Mouse (Mus musculus) myocyte (in vitro differentiated cells): ENCODE measurements at regions not wholly inside any gene's neighbourhood (a gene's known extent, or its start where the extent isn't known, plus 50 kb on each side); places are given as distances from the start of the nearest gene placed in this dataset.

Source experiments
- H3K27me3 ChIP-seq: one replicate; pipeline ENCODE4 v1.6.1; 2011; ENCODE audit not compliant: control insufficient read depth, insufficient read depth, insufficient read length
- H3K36me3 ChIP-seq: one replicate; pipeline ENCODE4 v1.6.1; 2011; ENCODE audit not compliant: control insufficient read depth, insufficient read depth
- H3K4me2 ChIP-seq: one replicate; pipeline ENCODE4 v1.6.1; 2011; ENCODE audit warnings: low read depth, control low read depth
- H3K4me3 ChIP-seq: one replicate; pipeline ENCODE4 v1.5.1; 2011; ENCODE audit warnings: mild to moderate bottlenecking, control low read depth, moderate library complexity
- H3K79me2 ChIP-seq: one replicate; pipeline ENCODE4 v1.6.1; 2011; ENCODE audit not compliant: control insufficient read depth, insufficient read depth
- H3ac ChIP-seq: one replicate; pipeline ENCODE4 v1.6.1; 2011; ENCODE audit not compliant: control insufficient read depth, insufficient read length
- CEBPB ChIP-seq: IDR thresholded peaks from 2 replicates; pipeline ENCODE4 v1.6.1; 2011; ENCODE audit warnings: mild to moderate bottlenecking, moderate library complexity; ENCODE audit not compliant: poor library complexity, insufficient read depth, severe bottlenecking
- E2F4 ChIP-seq: IDR thresholded peaks from one replicate; pipeline ENCODE4 v1.6.1; 2011; ENCODE audit warnings: mild to moderate bottlenecking, control low read depth, moderate library complexity; ENCODE audit not compliant: insufficient read depth
- MAX ChIP-seq: IDR thresholded peaks from one replicate; pipeline ENCODE4 v1.6.1; 2011; ENCODE audit warnings: low read depth, mild to moderate bottlenecking, control low read depth
- MYOD1 ChIP-seq, 3 experiments: IDR thresholded peaks; one replicate each; pipeline ENCODE4 v1.6.1; 2011; ENCODE audit warnings: control low read depth in 2 of 3, low read depth in 2 of 3, mild to moderate bottlenecking in 2 of 3, moderate library complexity in 1 of 3; ENCODE audit not compliant: insufficient read length in 2 of 3, control insufficient read depth in 1 of 3
- MYOG ChIP-seq, 3 experiments: IDR thresholded peaks; one replicate each; pipeline ENCODE4 v1.6.1; 2011; ENCODE audit warnings: control low read depth in 2 of 3, low read depth in 2 of 3, mild to moderate bottlenecking in 2 of 3; ENCODE audit not compliant: insufficient read length in 2 of 3, control insufficient read depth in 1 of 3, insufficient read depth in 1 of 3
- POLR2A ChIP-seq: IDR thresholded peaks from one replicate; pipeline ENCODE4 v1.6.1; 2011; ENCODE audit warnings: low read depth, mild to moderate bottlenecking, control low read depth, moderate library complexity; ENCODE audit not compliant: insufficient read length
- POLR2AphosphoS2 ChIP-seq: IDR thresholded peaks from one replicate; pipeline ENCODE4 v1.6.1; 2011; ENCODE audit warnings: low read depth, control low read depth; ENCODE audit not compliant: insufficient read length
- REST ChIP-seq: IDR thresholded peaks from one replicate; pipeline ENCODE4 v1.6.1; 2011; ENCODE audit warnings: mild to moderate bottlenecking, control low read depth, moderate library complexity; ENCODE audit not compliant: insufficient read depth, insufficient read length
- SRF ChIP-seq: IDR thresholded peaks from one replicate; pipeline ENCODE4 v1.6.1; 2011; ENCODE audit warnings: low read depth; ENCODE audit not compliant: control insufficient read depth, insufficient read length
- TCF12 ChIP-seq: IDR thresholded peaks from one replicate; pipeline ENCODE4 v1.6.1; 2011; ENCODE audit warnings: mild to moderate bottlenecking, control low read depth; ENCODE audit not compliant: poor library complexity, insufficient read depth, severe bottlenecking
- TCF3 ChIP-seq: IDR thresholded peaks from one replicate; pipeline ENCODE4 v1.6.1; 2011; ENCODE audit warnings: low read depth, control low read depth; ENCODE audit not compliant: insufficient read length
- USF1 ChIP-seq: IDR thresholded peaks from one replicate; pipeline ENCODE4 v1.6.1; 2011; ENCODE audit warnings: low read depth, mild to moderate bottlenecking, control low read depth, moderate library complexity

GRCm38 (mm10) chr6:93395952-93396351 lies 452.7 kb upstream of the Adamts9 start:
- TF ChIP-seq POLR2AphosphoS2 (no peak), MYOG (IDR thresholded peaks at IDR 0.05; ENCODE audit: control insufficient read depth in 1 of 3, insufficient read depth in 1 of 3, insufficient read length in 2 of 3, low read depth in 2 of 3) (no peak), SRF (no peak), MYOD1 (IDR thresholded peaks at IDR 0.05; ENCODE audit: control insufficient read depth in 1 of 3, insufficient read length in 2 of 3, low read depth in 2 of 3) (no peak), TCF3 (no peak), MAX (no peak), CEBPB (no peak), USF1 (no peak), POLR2A (no peak), TCF12 (no peak), REST (no peak), E2F4 (no peak)
- H3K4me3 ChIP-seq, result no peak overlapping the region
- H3K79me2 ChIP-seq, result no peaks in the 10 kb centered on the region
- H3ac ChIP-seq, result no peak overlapping the region
- H3K4me2 ChIP-seq, result no peak overlapping the region
- no peaks in the 10 kb centered on the region for H3K27me3 ChIP-seq
- no peaks in the 10 kb centered on the region for H3K36me3 ChIP-seq

- Histone ChIP-seq H3K79me2 (no peaks in the 10 kb centered on the region), H3K4me2 (no peak overlapping the region), H3K27me3 (no peaks in the 10 kb centered on the region), H3K4me3 (no peak overlapping the region), H3K36me3 (no peaks in the 10 kb centered on the region), H3ac (no peak overlapping the region)
- TF ChIP-seq USF1, result no peak
- no peak for TF ChIP-seq E2F4
- no peak for TF ChIP-seq MYOD1 (IDR thresholded peaks at IDR 0.05; ENCODE audit: control insufficient read depth in 1 of 3, insufficient read length in 2 of 3, low read depth in 2 of 3)
- no peak for TF ChIP-seq POLR2AphosphoS2
- TF ChIP-seq CEBPB, result no peak
- no peak for TF ChIP-seq REST
- TF ChIP-seq MAX, result no peak
These were observed 452.0 kb upstream of the Adamts9 start for GRCm38 (mm10) chr6:93395296-93395695.

GRCm38 (mm10) chr6:93393551-93393950 lies 450.3 kb upstream of the Adamts9 start:
- no peak overlapping the region for H3K4me3 ChIP-seq
- H3K79me2 ChIP-seq, result no peaks in the 10 kb centered on the region
- H3ac ChIP-seq, result no peak overlapping the region
- no peaks in the 10 kb centered on the region for H3K36me3 ChIP-seq
- H3K4me2 ChIP-seq, result no peak overlapping the region
- H3K27me3 ChIP-seq, result no peaks in the 10 kb centered on the region
- TF ChIP-seq USF1 (no peak), REST (no peak), TCF3 (no peak), POLR2A (no peak), E2F4 (no peak), MAX (no peak)

GRCm38 (mm10) chr6:93392402-93392801 lies 449.1 kb upstream of the Adamts9 start:
- TF ChIP-seq E2F4, result no peak
- TF ChIP-seq CEBPB, result no peak
- TF ChIP-seq MYOD1 (IDR thresholded peaks at IDR 0.05; ENCODE audit: control insufficient read depth in 1 of 3, insufficient read length in 2 of 3, low read depth in 2 of 3), result no peak
- TF ChIP-seq REST, result no peak
- no peak for TF ChIP-seq USF1
- TF ChIP-seq POLR2AphosphoS2, result no peak
- Histone ChIP-seq H3K4me2 (no peak overlapping the region), H3K4me3 (no peak overlapping the region), H3K79me2 (no peaks in the 10 kb centered on the region), H3ac (no peak overlapping the region), H3K27me3 (no peaks in the 10 kb centered on the region), H3K36me3 (no peaks in the 10 kb centered on the region)

GRCm38 (mm10) chr6:93391166-93391565 lies 447.9 kb upstream of the Adamts9 start:
- Histone ChIP-seq H3K4me3 (no peak overlapping the region), H3ac (no peak overlapping the region), H3K36me3 (no peaks in the 10 kb centered on the region), H3K79me2 (no peaks in the 10 kb centered on the region), H3K4me2 (no peak overlapping the region), H3K27me3 (no peaks in the 10 kb centered on the region)
- TF ChIP-seq REST (no peak), MYOG (IDR thresholded peaks at IDR 0.05; ENCODE audit: control insufficient read depth in 1 of 3, insufficient read depth in 1 of 3, insufficient read length in 2 of 3, low read depth in 2 of 3) (no peak), POLR2AphosphoS2 (no peak), USF1 (no peak), TCF3 (no peak), MYOD1 (IDR thresholded peaks at IDR 0.05; ENCODE audit: control insufficient read depth in 1 of 3, insufficient read length in 2 of 3, low read depth in 2 of 3) (no peak), MAX (no peak), TCF12 (no peak), E2F4 (no peak)
